Mouse (Mus musculus) kidney, embryonic 15.5 days (tissue): ENCODE measurements around the gene Foxp4. TPM values are rescaled to one million over a fixed set of nuclear protein-coding genes. Genes with fewer than 3 reads are reported as not detected.
A peak's percentile ranks its signal among the peaks of the same experiment; 100 is the strongest.

Source experiments
- ATAC-seq: fragments of 200-750 bp; cut with Nextera tagmentation; replicated peaks from 2 replicates; pipeline ENCODE4 v1.8.0; 2017; ENCODE audit warnings: moderate TSS enrichment; ENCODE audit not compliant: low FRiP score
- H3K27ac ChIP-seq: fragments of 300-500 bp; sonication (generic); 2 replicates; pipeline ENCODE4 v1.5.1; 2015; ENCODE audit warnings: mild to moderate bottlenecking, inconsistent platforms
- H3K27me3 ChIP-seq: fragments of 300-500 bp; sonication (generic); 2 replicates; pipeline ENCODE4 v1.6.1; 2015; ENCODE audit warnings: inconsistent platforms
- H3K36me3 ChIP-seq: fragments of 300-500 bp; sonication (generic); 2 replicates; pipeline ENCODE4 v1.6.1; 2015; ENCODE audit warnings: inconsistent platforms
- H3K4me1 ChIP-seq: fragments of 300-500 bp; sonication (generic); 2 replicates; pipeline ENCODE4 v1.6.1; 2015; ENCODE audit warnings: inconsistent platforms
- H3K4me2 ChIP-seq: fragments of 300-500 bp; sonication (generic); 2 replicates; pipeline ENCODE4 v1.6.1; 2015; ENCODE audit warnings: moderate library complexity, mild to moderate bottlenecking, inconsistent platforms
- H3K4me3 ChIP-seq: fragments of 300-500 bp; sonication (generic); replicated peaks from 2 replicates; pipeline ENCODE4 v1.5.1; 2015; ENCODE audit warnings: mild to moderate bottlenecking, inconsistent platforms
- H3K9ac ChIP-seq: fragments of 300-500 bp; sonication (generic); 2 replicates; pipeline ENCODE4 v1.6.1; 2015; ENCODE audit warnings: mild to moderate bottlenecking, inconsistent platforms
- H3K9me3 ChIP-seq: fragments of 300-500 bp; sonication (generic); replicated peaks from 2 replicates; pipeline ENCODE4 v1.6.1; 2016; ENCODE audit warnings: inconsistent platforms
- WGBS: fragments of 180-500 bp; shearing (Covaris S2); methylation state at CpG from one replicate; pipeline ENCODE4 v1.1.7; 2015; ENCODE audit warnings: mixed read lengths; 5-methylcytosine and 5-hydroxymethylcytosine counted together
- polyA plus RNA-seq: library from polyadenylated mRNA; unstranded; fragments of >200 nt; fragmentation: Nextera tagmentation; extraction: Ambion mirVana; gene quantifications from 2 replicates; pipeline ENCODE4 v1.2.1, GENCODE M21; 2015

Foxp4 gene
- polyA plus RNA-seq, 1 experiment from 2014 or later = 13.7 TPM

DNA sequence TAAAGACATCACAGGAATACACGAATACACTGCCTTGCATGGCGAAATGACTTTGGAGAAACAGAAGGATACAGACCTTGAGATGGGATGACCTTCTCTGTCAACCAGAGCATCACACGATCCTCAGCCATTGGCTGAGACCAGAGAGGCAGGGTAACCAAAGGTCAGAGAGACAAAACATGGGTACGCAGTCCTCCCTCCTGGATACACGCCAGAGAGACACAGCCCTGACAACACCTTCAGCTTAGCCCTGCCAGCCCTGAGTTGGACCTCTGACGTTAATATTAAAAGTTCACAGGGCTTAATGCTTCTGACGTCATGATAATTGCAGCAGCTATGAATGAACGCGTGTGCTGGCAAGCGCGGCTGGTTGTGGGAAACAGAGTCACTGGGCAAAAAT is 78.8 kb downstream of the Foxp4 start:
- no peak overlapping the region for H3K4me3 ChIP-seq
- no peak for ATAC-seq
- H3K4me1 ChIP-seq = peaks cover 10% of the 10 kb centered on the region
- H3K9ac ChIP-seq = no peak overlapping the region
- H3K27me3 ChIP-seq = peaks cover 2% of the 10 kb centered on the region; the same call in 1 of the 2 replicates
- no peak overlapping the region for H3K27ac ChIP-seq
- H3K36me3 ChIP-seq = no peaks in the 10 kb centered on the region
- 81% methylated on average over 11 of the region's 11 CpGs for WGBS
- no peak overlapping the region for H3K4me2 ChIP-seq
- no peaks in the 10 kb centered on the region for H3K9me3 ChIP-seq

DNA sequence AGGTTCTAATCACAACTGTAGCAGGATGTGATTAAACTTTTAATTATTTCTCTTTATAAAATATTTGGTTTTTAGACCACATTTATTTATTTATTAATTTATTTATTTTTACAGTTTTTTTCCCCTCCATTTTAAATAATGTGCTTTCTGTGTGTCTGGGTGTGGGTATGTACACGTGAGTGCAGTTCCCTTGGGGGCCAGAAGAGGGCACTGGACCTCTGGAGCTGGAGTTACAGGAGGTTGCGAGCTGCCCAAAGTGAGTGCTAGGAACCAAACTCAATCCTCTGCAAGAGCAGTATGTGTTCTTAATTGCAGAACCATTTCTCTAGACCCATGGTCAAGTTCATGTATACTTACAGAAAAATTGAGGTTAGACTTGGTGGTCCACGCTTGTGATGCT is 81.0 kb downstream of the Foxp4 start:
- 87% methylated on average over 3 of the region's 3 CpGs for WGBS

GRCm38 (mm10) chr17:47841931-47842623 is 82.4 kb downstream of the Foxp4 start:
- peak overlapping the region; percentile 60; the same call in 1 of the 2 replicates for H3K27ac ChIP-seq
- H3K4me1 ChIP-seq = peaks cover 16% of the 10 kb centered on the region
- ATAC-seq = peak; percentile 53; the same call in 1 of the 2 replicates
- no peaks in the 10 kb centered on the region for H3K9me3 ChIP-seq
- H3K9ac ChIP-seq = no peak overlapping the region
- no peaks in the 10 kb centered on the region for H3K36me3 ChIP-seq
- WGBS = 56% methylated on average over 19 of the region's 19 CpGs
- 0 out of 2 replicates have a peak overlapping the region, but pooled peaks have one; percentile 16 for H3K4me2 ChIP-seq
- H3K27me3 ChIP-seq = peaks cover 3% of the 10 kb centered on the region; the same call in 1 of the 2 replicates
- no peak overlapping the region for H3K4me3 ChIP-seq

More for the DNA sequence above, 81.0 kb downstream of the Foxp4 start:
- Histone ChIP-seq H3K9ac (no peak overlapping the region), H3K27me3 (peaks cover 3% of the 10 kb centered on the region; the same call in 1 of the 2 replicates), H3K9me3 (no peaks in the 10 kb centered on the region), H3K4me2 (no peak overlapping the region), H3K4me3 (no peak overlapping the region), H3K27ac (no peak overlapping the region), H3K4me1 (peaks cover 10% of the 10 kb centered on the region), H3K36me3 (no peaks in the 10 kb centered on the region)
- no peak for ATAC-seq

DNA sequence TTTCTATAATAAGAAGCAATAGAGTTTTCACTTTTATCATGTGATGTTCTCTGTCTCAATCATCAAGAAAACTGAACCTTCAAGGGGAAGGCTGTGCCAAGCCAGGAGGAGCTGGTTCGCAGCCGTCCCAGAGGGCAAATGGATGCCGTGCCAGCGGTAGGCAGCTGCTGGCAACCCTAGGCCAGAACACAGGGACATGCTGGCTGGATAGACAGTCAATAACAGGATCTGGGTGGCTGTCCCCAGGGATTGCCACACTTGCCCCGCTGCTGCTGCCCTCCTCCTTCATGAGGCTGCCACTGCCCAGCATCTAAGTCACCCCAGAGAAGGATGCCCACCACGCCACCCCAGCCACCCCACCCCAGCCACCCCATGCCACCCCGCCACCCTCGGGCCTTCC is 82.9 kb downstream of the Foxp4 start:
- 91% methylated on average over 8 of the region's 8 CpGs for WGBS
- Histone ChIP-seq H3K27me3 (peaks cover 3% of the 10 kb centered on the region; the same call in 1 of the 2 replicates), H3K4me1 (peaks cover 16% of the 10 kb centered on the region)

GRCm38 (mm10) chr17:47837808-47838207 is 86.6 kb downstream of the Foxp4 start:
- ATAC-seq = no peak
- H3K9me3 ChIP-seq = no peaks in the 10 kb centered on the region
- 34% methylated on average over 6 of the region's 6 CpGs for WGBS
- H3K36me3 ChIP-seq = no peaks in the 10 kb centered on the region
- no peak overlapping the region for H3K27ac ChIP-seq
- no peak overlapping the region for H3K4me2 ChIP-seq
- H3K9ac ChIP-seq = no peak overlapping the region
- peaks cover 34% of the 10 kb centered on the region for H3K4me1 ChIP-seq
- peaks cover 31% of the 10 kb centered on the region for H3K27me3 ChIP-seq
- H3K4me3 ChIP-seq = no peak overlapping the region

More for the DNA sequence above, 82.9 kb downstream of the Foxp4 start:
- Histone ChIP-seq H3K9me3 (no peaks in the 10 kb centered on the region), H3K4me3 (no peak overlapping the region), H3K27ac (no peak overlapping the region), H3K9ac (no peak overlapping the region), H3K36me3 (no peaks in the 10 kb centered on the region), H3K4me2 (no peak overlapping the region)
- no peak for ATAC-seq

DNA sequence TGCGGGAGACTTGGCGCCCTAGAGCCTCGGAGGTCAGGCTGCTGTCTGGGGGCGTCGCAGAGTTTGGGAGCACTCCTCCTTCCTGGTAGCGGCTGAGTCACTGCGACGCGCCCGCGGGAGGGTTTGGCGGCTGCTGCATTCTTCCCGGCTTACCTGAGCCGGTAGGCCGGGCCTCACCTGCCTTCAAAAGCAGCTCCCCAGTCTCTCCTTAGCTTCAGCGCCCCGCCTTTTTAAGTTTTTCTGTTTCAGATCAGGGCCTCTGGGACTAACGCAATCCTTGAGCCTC is 90.0 kb downstream of the Foxp4 start, which contains the start of gene Mdfi:
Mdfi (minus strand) TSS at position 210 of the 286 bp plus-strand sequence.
- peak within 1 kb of the TSS; percentile 95 for H3K4me2 ChIP-seq
- peaks cover 56% of the 10 kb centered on the region for H3K4me1 ChIP-seq
- peaks cover 8% of the 10 kb centered on the region; the same call in 1 of the 2 replicates for H3K36me3 ChIP-seq
- peaks cover 46% of the 10 kb centered on the region for H3K27me3 ChIP-seq
- H3K9me3 ChIP-seq = no peaks in the 10 kb centered on the region
- peak within 1 kb of the TSS; percentile 69 for H3K9ac ChIP-seq
- 5% methylated on average over 18 of the region's 18 CpGs for WGBS
- ATAC-seq = no peak
- peak within 1 kb of the TSS; percentile 76 for H3K4me3 ChIP-seq
- peak within 1 kb of the TSS; percentile 81 for H3K27ac ChIP-seq

- H3K4me1 ChIP-seq = peaks cover 56% of the 10 kb centered on the region
- peaks cover 8% of the 10 kb centered on the region; the same call in 1 of the 2 replicates for H3K36me3 ChIP-seq
- H3K9me3 ChIP-seq = no peaks in the 10 kb centered on the region
- peaks cover 46% of the 10 kb centered on the region for H3K27me3 ChIP-seq
- H3K9ac ChIP-seq = peak overlapping the region; percentile 69
- H3K4me3 ChIP-seq = peak overlapping the region; percentile 76
- H3K27ac ChIP-seq = peak overlapping the region; percentile 81
- under 1% methylated on average over 45 of the region's 45 CpGs for WGBS
- no peak for ATAC-seq
- H3K4me2 ChIP-seq = peak overlapping the region; percentile 95
Measured at GRCm38 (mm10) chr17:47833628-47834481, 90.6 kb downstream of the Foxp4 start.

GRCm38 (mm10) chr17:47833029-47833627 is 91.3 kb downstream of the Foxp4 start:
- peak overlapping the region; percentile 76 for H3K4me3 ChIP-seq
- no peaks in the 10 kb centered on the region for H3K9me3 ChIP-seq
- ATAC-seq = peak; percentile 80
- peak overlapping the region; percentile 81 for H3K27ac ChIP-seq
- H3K36me3 ChIP-seq = peaks cover 8% of the 10 kb centered on the region
- under 1% methylated on average over 45 of the region's 45 CpGs for WGBS
- peak overlapping the region; percentile 95 for H3K4me2 ChIP-seq
- H3K9ac ChIP-seq = peak overlapping the region; percentile 69
- peaks cover 56% of the 10 kb centered on the region for H3K4me1 ChIP-seq
- peaks cover 46% of the 10 kb centered on the region for H3K27me3 ChIP-seq

DNA sequence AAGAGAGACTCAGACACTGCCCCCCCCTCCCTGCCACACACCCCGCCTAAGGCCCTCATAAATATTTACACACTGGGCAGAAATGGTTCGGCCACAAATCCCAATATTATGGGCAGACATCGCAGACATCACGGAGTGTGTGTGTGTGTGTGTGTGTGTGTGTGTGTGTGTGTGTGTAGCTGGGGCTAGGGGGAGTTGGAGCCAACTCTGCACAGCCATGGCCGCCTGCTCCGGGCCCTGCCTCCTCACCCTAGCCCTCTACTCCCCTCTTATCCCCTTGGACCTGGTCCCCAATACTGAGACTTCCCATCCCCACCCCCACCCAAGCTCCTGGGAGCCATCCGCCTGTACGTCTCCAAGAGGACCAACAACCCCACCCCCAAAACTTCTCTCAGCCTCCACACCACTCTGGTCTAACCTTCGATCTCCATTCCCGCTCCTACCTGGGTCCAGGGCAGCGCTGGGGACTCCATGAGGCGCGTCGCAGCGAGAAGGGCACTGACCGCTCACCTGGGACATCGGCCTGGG is 91.9 kb downstream of the Foxp4 start:
- ATAC-seq = peak; percentile 65
- Histone ChIP-seq H3K27me3 (peaks cover 46% of the 10 kb centered on the region), H3K9me3 (no peaks in the 10 kb centered on the region), H3K4me1 (peaks cover 52% of the 10 kb centered on the region), H3K4me2 (peak overlapping the region; percentile 95), H3K4me3 (peak overlapping the region; percentile 76), H3K36me3 (peaks cover 8% of the 10 kb centered on the region), H3K27ac (peak overlapping the region; percentile 81), H3K9ac (peak overlapping the region; percentile 69)
- WGBS = 4% methylated on average over 17 of the region's 17 CpGs

DNA sequence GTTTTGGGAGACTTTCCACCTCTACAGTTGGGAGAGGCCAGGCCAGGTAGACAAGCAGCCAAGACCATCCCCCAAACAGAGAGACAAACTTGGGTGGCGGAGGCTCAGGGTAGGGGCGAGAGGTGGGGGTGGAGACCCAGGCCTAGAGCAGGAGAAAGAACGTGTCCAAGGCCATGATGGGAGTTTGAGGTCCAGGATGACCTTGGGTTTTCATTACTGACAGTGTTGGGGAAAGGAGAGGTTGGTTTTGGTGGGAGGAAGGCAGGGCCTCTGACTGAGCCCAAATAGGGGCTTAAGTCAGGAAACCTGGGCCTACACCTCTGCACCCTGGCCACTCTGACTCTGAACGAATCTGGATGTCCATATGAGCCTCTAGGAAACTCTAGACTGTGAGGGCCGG is 92.7 kb downstream of the Foxp4 start:
- peak overlapping the region; percentile 76 for H3K4me3 ChIP-seq
- peak overlapping the region; percentile 21; the same call in 1 of the 2 replicates for H3K9ac ChIP-seq
- H3K27ac ChIP-seq = peak overlapping the region; percentile 81
- H3K4me1 ChIP-seq = peaks cover 49% of the 10 kb centered on the region
- no peak for ATAC-seq
- 48% methylated on average over 5 of the region's 5 CpGs for WGBS
- H3K27me3 ChIP-seq = peaks cover 46% of the 10 kb centered on the region
- no peaks in the 10 kb centered on the region for H3K9me3 ChIP-seq
- peak overlapping the region; percentile 95 for H3K4me2 ChIP-seq
- H3K36me3 ChIP-seq = peaks cover 15% of the 10 kb centered on the region

GRCm38 (mm10) chr17:47831161-47831560 is 93.3 kb downstream of the Foxp4 start:
- H3K9ac ChIP-seq = peak overlapping the region; percentile 21; the same call in 1 of the 2 replicates
- peak overlapping the region; percentile 81; the same call in 1 of the 2 replicates for H3K27ac ChIP-seq
- 13% methylated on average over 8 of the region's 9 CpGs for WGBS
- peak overlapping the region; percentile 76 for H3K4me3 ChIP-seq
- H3K4me1 ChIP-seq = peaks cover 49% of the 10 kb centered on the region
- peaks cover 17% of the 10 kb centered on the region for H3K36me3 ChIP-seq
- peaks cover 46% of the 10 kb centered on the region for H3K27me3 ChIP-seq
- H3K9me3 ChIP-seq = no peaks in the 10 kb centered on the region
- peak overlapping the region; percentile 95 for H3K4me2 ChIP-seq
- ATAC-seq = no peak
